In genomic region chr11:95320010-95320409, GRCm38 (mm10) we compare ENCODE assay signal across 20 mouse cellular contexts. TPM values are rescaled to one million over a fixed set of nuclear protein-coding genes. Genes with fewer than 3 reads are reported as not detected.
A peak's percentile ranks its signal among the peaks of the same experiment; 100 is the strongest.
DNase-seq lines count a peak whose midpoint lies in the region; ATAC-seq and TF ChIP-seq lines count a peak whose summit lies in the region.
"Had no signal": no experiment of that assay in that cellular context is flagged by ENCODE, and none has a peak within 500 bp of the region (broad histone marks: within the 10 kb centered on the region; RNA-seq: fewer than 3 reads in every experiment).

No protein-coding gene starts in this region.

- no peak for TF ChIP-seq CTCF in stomach, postnatal 0 days (IDR thresholded peaks at IDR 0.05; ENCODE audit: low read depth)

- no peaks in the 10 kb centered on the region for H3K36me3 ChIP-seq in liver, embryonic 11.5 days (ENCODE audit: control insufficient read depth, insufficient read depth, low read length)
- H3K36me3 ChIP-seq in stomach, postnatal 0 days (ENCODE audit: control insufficient read depth, insufficient read depth, low read length), result no peaks in the 10 kb centered on the region
- H3K36me3 ChIP-seq: embryonic facial prominence, embryonic 15.5 days; forebrain, embryonic 12.5 days; midbrain, embryonic 13.5 days; neural tube, embryonic 13.5 days had no signal

- no peaks in the 10 kb centered on the region for H3K9me3 ChIP-seq in liver, embryonic 11.5 days (ENCODE audit: control insufficient read depth, low read length)
- no peaks in the 10 kb centered on the region for H3K9me3 ChIP-seq in stomach, postnatal 0 days (ENCODE audit: control insufficient read depth, low read length)
- H3K9me3 ChIP-seq: embryonic facial prominence, embryonic 15.5 days; forebrain, embryonic 12.5 days; midbrain, embryonic 13.5 days; neural tube, embryonic 13.5 days had no signal

- H3K4me2 ChIP-seq in liver, embryonic 11.5 days, result peak overlapping the region; percentile 46
- no peak overlapping the region for H3K4me2 ChIP-seq in stomach, postnatal 0 days (replicated peaks; ENCODE audit: low read depth)
- H3K4me2 ChIP-seq: embryonic facial prominence, embryonic 15.5 days; forebrain, embryonic 12.5 days; hindbrain, embryonic 14.5 days; midbrain, embryonic 13.5 days; neural tube, embryonic 13.5 days had no signal

- peak; percentile 97 for ATAC-seq in liver, embryonic 11.5 days (replicated peaks; ENCODE audit: low FRiP score)
- peak; percentile 75 for ATAC-seq in megakaryocyte progenitor cell, adult 5-6 weeks (replicated peaks; ENCODE audit: poor library complexity)
- ATAC-seq in stomach, postnatal 0 days (ENCODE audit: low FRiP score, low TSS enrichment), result peak; percentile 42; the same call in 1 of the 2 replicates
- ATAC-seq: midbrain, embryonic 13.5 days had no signal

- DNase-seq in spleen, adult 12 weeks (ENCODE audit: low spot score), result peak; percentile 49
- no peak for DNase-seq in spleen, adult 18-20 months
- DNase-seq in liver, embryonic 11.5 days (ENCODE audit: low spot score), result no peak
- DNase-seq in stomach, postnatal 0 days (ENCODE audit: low spot score), result peak; percentile 16
- no peak for DNase-seq in urinary bladder, adult 2 months (ENCODE audit: low spot score)
- DNase-seq in adrenal gland, adult 18-20 months (ENCODE audit: low spot score in 2 of 2), result no peak
- DNase-seq in cerebellum, adult 8-10 months, result no peak
- DNase-seq: cerebellum, postnatal 10 days; gastrocnemius, postnatal 14 days; kidney, adult 8-10 months; lung, adult 2 months; right cerebral cortex, adult 18-20 months; thymus, postnatal 25 days had no signal

- peaks cover 11% of the 10 kb centered on the region for H3K4me1 ChIP-seq in liver, embryonic 11.5 days (replicated peaks; ENCODE audit: control insufficient read depth, insufficient read depth, low read length)
- no peaks in the 10 kb centered on the region for H3K4me1 ChIP-seq in stomach, postnatal 0 days (replicated peaks; ENCODE audit: control insufficient read depth, insufficient read depth)
- H3K4me1 ChIP-seq: embryonic facial prominence, embryonic 15.5 days; forebrain, embryonic 12.5 days; midbrain, embryonic 13.5 days had no signal

- no peaks in the 10 kb centered on the region; the same call in 1 of the 2 replicates for H3K27me3 ChIP-seq in liver, embryonic 11.5 days (replicated peaks; ENCODE audit: control insufficient read depth, insufficient read depth, low read length)
- H3K27me3 ChIP-seq in stomach, postnatal 0 days (ENCODE audit: control insufficient read depth, insufficient read depth, low read length), result no peaks in the 10 kb centered on the region
- H3K27me3 ChIP-seq: embryonic facial prominence, embryonic 15.5 days; forebrain, embryonic 12.5 days; midbrain, embryonic 13.5 days had no signal

- H3K4me3 ChIP-seq in liver, embryonic 11.5 days (ENCODE audit: low read depth, low read length), result no peak overlapping the region
- no peak overlapping the region for H3K4me3 ChIP-seq in stomach, postnatal 0 days (ENCODE audit: low read depth, low read length)
- H3K4me3 ChIP-seq: embryonic facial prominence, embryonic 15.5 days; forebrain, embryonic 12.5 days; midbrain, embryonic 13.5 days; neural tube, embryonic 13.5 days had no signal

- WGBS in liver, embryonic 11.5 days, result 57% methylated on average over 1 of the region's 1 CpGs
- 79% methylated on average over 1 of the region's 1 CpGs for WGBS in stomach, postnatal 0 days

- no peak overlapping the region for H3K9ac ChIP-seq in liver, embryonic 11.5 days (ENCODE audit: low read depth, low read length)
- no peak overlapping the region for H3K9ac ChIP-seq in stomach, postnatal 0 days (ENCODE audit: low read length)
- H3K9ac ChIP-seq: embryonic facial prominence, embryonic 15.5 days; forebrain, embryonic 12.5 days; hindbrain, embryonic 14.5 days; midbrain, embryonic 13.5 days; neural tube, embryonic 13.5 days had no signal

- H3K27ac ChIP-seq in liver, embryonic 11.5 days (ENCODE audit: low read depth, low read length), result peak overlapping the region; percentile 55; the same call in 1 of the 2 replicates
- H3K27ac ChIP-seq in stomach, postnatal 0 days (replicated peaks), result no peak overlapping the region
- H3K27ac ChIP-seq: embryonic facial prominence, embryonic 15.5 days; forebrain, embryonic 12.5 days; hindbrain, embryonic 14.5 days; midbrain, embryonic 13.5 days; neural tube, embryonic 13.5 days had no signal

- no peak for TF ChIP-seq EP300 in stomach, postnatal 0 days (optimal IDR thresholded peaks at IDR 0.05)

RNA-seq across cellular contexts. Expression of gene Kat7, which starts 10.0 kb away (rescaled TPM):
- 65.4 and 72.5 TPM in 2 replicates for polyA plus RNA-seq in liver, embryonic 11.5 days (2014; fragmentation: Nextera tagmentation; extraction: Ambion mirVana)
- total RNA-seq in megakaryocyte progenitor cell, adult 5-6 weeks (2015), result 99.1 and 111 TPM in 2 replicates
- 70.8 and 73.3 TPM in 2 replicates for total RNA-seq in megakaryocyte progenitor cell, adult 5-6 weeks (2017)
- polyA plus RNA-seq in stomach, postnatal 0 days (2015; fragmentation: Nextera tagmentation; extraction: Ambion mirVana), result 25.0 and 27.2 TPM in 2 replicates
- polyA plus RNA-seq in urinary bladder, adult 2 months (2012; rRNA removed), result 36.3 and 38.0 TPM in 2 replicates
- 10 to 100 TPM; 54.9 to 59.0 TPM for total RNA-seq in adrenal gland, adult 18-20 months (2021)

RNA-seq across cellular contexts. Expression of gene Fam117a, which starts 16.8 kb away (rescaled TPM):
- 41.3 and 44.9 TPM in 2 replicates for polyA plus RNA-seq in liver, embryonic 11.5 days (2014; fragmentation: Nextera tagmentation; extraction: Ambion mirVana)
- total RNA-seq in megakaryocyte progenitor cell, adult 5-6 weeks (2015), result 90.4 and 98.3 TPM in 2 replicates
- total RNA-seq in megakaryocyte progenitor cell, adult 5-6 weeks (2017), result 89.6 and 91.8 TPM in 2 replicates
- polyA plus RNA-seq in stomach, postnatal 0 days (2015; fragmentation: Nextera tagmentation; extraction: Ambion mirVana), result 5.7 and 6.7 TPM in 2 replicates
- 20.8 and 23.0 TPM in 2 replicates for polyA plus RNA-seq in urinary bladder, adult 2 months (2012; rRNA removed)
- total RNA-seq in adrenal gland, adult 18-20 months (2021), result 10 to 100 TPM; 11.7 to 21.8 TPM

RNA-seq across cellular contexts. Expression of gene Tac4, which starts 58.7 kb away (rescaled TPM):
- not detected in 2 replicates for polyA plus RNA-seq in liver, embryonic 11.5 days (2014; fragmentation: Nextera tagmentation; extraction: Ambion mirVana)
- total RNA-seq in megakaryocyte progenitor cell, adult 5-6 weeks (2015), result not detected in 2 replicates
- not detected in 2 replicates for total RNA-seq in megakaryocyte progenitor cell, adult 5-6 weeks (2017)
- 0.25 and 0.29 TPM in 2 replicates for polyA plus RNA-seq in stomach, postnatal 0 days (2015; fragmentation: Nextera tagmentation; extraction: Ambion mirVana)
- polyA plus RNA-seq in urinary bladder, adult 2 months (2012; rRNA removed), result 0.06 TPM in 1 of 2 replicates, not detected in the other
- not detected for total RNA-seq in adrenal gland, adult 18-20 months (2021)
- total RNA-seq: gastrocnemius, postnatal 14 days; heart, postnatal 10 days had no signal
- polyA plus RNA-seq: hindbrain, embryonic 14.5 days; midbrain, embryonic 13.5 days had no signal

Comparison
In these comparisons a context has a peak if more than half of its experiments do, and no peak if none do; other contexts are left out.
1. DNase-seq: peak in spleen, adult 12 weeks (single experiment) and stomach, postnatal 0 days (single experiment); none in spleen, adult 18-20 months (0 of 2), liver, embryonic 11.5 days (single experiment), urinary bladder, adult 2 months (single experiment), adrenal gland, adult 18-20 months (0 of 2) and cerebellum, adult 8-10 months (single experiment).
2. ATAC-seq: peak in every context shown above with its lines; median percentile 97 in liver, embryonic 11.5 days; 75 in megakaryocyte progenitor cell, adult 5-6 weeks; 42 in stomach, postnatal 0 days.